Mouse (Mus musculus) CD4-positive, CD25-positive, alpha-beta regulatory T cell, adult 2 months (primary cell): ENCODE results near the gene A430033K04Rik.

Experiments
- DNase-seq: peaks from one replicate; pipeline ENCODE4 v3.0.0-alpha.2; 2012; ENCODE audit warnings: low read depth, low spot score

The A430033K04Rik gene

DNA sequence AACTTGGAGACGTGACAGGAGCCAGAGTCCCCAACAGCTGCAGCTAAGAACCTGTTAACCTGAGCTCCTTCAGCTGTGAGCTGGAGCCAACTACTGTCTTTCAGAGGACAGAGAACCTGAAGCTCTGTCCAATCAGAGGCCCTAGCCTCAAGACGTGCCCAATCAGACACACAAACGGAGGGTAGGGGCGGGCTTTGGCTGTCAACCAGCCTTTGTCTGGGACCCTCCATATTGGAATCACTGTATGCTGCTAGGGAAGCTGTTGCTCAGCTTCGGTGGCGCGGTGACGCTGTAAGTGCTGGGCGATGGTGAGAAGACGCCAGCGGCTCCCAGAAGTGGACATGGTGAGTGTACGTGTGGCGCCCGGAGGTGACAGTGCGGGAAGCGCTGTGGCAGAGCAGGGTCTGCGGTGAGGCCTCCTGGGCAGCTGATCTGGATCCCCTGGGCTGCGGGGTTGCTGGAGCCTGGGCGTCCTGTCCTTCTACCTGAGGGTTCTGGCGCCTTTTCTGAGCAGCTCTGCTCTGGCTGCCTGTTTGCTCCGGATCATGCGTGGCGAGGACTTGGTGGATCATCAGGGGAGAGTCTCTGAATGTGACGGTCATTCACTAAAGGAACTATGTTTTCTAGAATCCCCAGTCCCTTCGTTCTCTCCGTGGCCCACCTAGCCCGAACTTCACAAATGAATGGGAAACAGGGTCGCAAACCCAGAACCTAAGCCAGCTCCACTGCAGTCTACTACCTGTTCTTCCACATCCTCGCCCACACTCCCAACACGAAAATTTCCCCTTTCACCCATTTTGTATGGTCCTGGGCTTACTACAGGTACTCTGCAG is at the start of gene A430033K04Rik:
A430033K04Rik (plus strand) TSS at position 215 of the 833 bp plus-strand sequence.
- DNase-seq: peak; percentile 95

DNA sequence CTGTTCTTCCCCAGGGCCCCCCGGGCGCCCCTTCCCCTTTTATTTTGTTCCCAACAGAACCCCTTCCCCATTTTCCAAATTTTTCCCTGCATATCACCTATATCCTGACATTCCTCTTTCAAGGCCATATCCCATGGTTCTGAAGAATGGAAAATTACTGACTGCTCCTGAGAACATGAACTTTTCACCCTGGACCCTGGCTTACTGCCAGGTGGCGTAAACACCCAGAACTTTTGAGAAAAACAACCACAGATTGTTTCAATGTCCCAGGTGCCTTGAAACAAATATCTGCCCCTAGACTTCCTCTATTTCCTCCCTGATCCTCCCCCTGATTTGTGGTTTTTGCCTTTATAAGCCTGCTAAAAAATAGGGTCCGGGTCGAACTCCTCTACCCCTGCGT is 35.3 kb upstream of the A430033K04Rik start:
- no peak for DNase-seq

DNA sequence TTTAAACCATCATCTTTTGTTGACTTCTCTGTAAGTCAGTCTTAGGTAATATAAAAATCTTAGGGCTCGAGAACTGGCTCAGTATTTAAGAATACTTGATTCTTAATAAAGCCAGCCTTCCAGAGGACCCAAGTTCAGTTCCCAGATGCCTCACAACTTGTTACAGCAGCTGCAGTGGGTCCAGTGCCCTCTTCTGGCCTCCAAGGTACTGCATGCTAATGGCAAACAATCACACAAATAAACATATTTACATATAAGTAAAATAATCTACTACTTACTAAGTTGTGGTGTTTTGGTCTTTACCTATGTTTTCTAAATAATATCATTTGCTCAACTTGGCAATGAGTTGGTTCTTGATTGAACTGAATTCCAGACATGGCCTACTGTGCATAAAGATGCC is 4.3 kb upstream of the A430033K04Rik start:
- peak; percentile 62 for DNase-seq

DNA sequence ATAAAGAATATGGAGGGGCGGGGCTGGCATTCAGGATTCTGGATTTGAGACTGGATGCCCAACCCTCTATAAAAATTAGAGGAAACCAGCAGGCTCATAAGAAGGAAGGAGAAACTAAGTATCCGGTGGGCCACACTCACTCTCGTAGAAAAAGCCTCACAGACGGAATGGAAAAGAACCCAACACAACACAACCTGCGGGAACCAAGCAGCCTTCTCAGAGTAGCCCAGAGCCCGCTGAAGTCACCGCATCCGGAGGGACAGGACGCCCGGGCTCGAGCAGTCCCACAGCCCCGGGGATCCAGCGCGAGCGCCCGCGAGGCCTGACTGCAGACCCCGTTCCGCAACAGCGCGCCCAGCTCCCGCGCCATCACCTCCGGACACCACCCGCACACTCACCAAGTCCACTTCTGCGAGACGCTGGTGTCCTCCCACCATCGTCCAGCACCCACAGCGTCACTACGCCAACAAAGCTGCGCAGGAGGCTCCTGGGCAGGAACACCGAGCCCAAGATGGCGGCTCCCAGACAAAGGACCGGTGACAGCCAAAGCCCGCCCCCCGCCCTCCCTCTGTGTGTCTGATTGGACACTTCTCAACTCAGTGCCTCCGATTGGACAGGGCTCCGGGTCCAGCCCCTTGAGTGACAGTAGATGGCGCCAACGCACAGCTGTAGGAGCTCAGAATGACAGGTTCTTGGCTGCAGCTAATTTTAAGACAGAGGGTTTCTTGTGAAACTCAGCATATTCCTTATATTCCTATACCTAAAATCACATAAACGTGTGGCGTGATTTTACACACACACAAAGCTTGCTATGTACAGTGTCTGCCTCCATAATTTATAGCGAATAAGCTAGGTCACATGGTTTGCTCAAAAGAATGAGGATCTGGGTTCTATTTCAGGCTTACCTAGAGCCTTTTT is 3.2 kb upstream of the A430033K04Rik start, which contains the start of gene Zfp68:
Zfp68 (minus strand) TSS at position 551 of the 918 bp plus-strand sequence.
- DNase-seq: peak; percentile 98

DNA sequence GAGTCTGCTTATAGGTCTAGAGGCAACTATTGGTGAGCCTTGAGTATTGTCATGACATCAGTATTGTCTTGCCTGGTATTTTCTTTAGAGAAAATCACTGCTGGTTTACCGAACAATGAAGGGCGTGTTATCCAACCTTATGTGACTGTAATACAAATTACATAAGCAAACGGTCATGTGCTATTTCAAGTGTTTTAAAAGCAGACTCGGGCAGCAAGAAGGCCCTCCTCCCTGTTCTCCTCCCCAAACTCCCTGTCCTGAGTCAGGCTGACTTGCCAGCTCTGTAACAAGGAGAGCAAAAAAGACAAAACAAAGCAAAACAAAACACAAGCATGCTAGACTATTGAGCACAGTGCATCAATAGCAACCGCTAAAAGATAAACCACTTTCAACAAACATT is 1.8 kb upstream of the A430033K04Rik start:
- DNase-seq: no peak

DNA sequence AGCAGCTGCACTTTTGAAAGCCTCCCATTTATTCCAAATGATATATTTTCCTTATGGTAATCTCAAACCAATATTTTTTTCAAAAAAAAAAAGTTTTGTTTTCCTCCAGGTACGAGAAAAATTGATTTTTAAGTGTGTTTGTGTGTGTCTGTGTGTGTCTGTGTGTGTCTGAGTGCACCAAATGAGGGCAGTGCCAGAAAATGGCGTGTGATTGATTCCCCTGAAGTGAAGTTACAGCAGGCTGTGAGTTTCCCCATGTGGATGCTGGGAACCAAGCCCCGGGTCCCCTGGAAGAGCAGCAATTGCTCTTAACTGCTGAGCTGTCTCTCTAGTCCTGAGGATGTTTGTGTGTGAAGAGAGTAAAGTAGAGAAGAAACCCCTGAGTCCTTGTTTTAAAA is 818 bp downstream of the A430033K04Rik start:
- DNase-seq: no peak

DNA sequence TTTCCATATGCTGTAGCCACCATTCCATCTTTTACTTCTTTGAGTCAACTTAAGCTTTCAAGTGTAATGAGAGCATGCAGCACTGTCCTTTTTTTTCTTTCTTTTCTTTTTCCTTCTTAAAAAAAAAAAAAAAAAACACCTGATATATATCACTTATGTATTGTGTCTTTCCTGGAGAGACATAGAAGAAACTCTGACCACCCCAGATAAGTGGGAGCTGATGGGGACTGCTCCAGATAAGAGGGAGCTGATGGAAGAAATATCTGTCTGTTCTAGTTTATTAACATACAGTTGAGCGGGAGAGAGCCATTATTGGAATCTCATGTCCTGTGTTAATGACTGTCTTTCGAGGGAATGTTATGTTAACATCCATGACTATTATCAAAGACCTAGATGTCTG is 13.8 kb downstream of the A430033K04Rik start:
- no peak for DNase-seq

DNA sequence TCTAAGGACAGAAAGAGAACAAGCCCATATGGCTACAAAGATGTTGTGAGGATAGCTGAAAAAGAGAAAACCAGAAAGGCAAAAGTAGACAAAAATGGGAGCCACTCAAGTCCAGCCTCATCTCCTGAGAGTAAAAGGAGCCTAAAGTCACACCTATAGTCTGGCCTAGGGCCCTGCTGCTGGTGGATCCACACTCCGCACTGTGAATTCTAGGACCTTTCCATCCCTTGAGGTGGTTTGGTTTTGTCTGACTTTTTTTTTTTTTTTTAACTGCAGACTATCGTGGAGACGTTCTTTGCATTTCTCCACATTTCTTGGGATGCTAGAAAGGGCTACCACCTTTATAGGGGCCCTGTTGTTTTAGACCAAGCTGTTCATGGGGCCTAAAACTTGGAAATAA is 18.4 kb downstream of the A430033K04Rik start:
- no peak for DNase-seq

DNA sequence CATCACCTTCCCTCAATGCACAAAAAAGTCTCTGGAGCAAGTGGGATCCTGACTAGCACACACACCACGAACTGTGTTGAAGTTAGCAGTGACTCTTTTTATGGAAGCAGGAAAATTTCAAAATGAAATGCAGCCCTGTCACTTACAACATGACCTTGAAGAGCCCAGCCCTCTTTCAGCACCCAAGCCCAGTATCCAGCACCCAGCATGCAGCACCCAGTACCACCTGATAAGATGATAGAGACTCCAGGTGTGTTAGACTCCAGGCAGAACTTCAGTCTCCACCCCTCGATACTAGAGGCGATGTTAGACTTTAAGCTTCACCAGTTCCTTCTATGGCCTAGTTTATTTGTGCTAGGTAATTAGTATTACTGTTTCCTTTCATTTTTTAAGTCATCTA is 19.1 kb downstream of the A430033K04Rik start:
- no peak for DNase-seq

DNA sequence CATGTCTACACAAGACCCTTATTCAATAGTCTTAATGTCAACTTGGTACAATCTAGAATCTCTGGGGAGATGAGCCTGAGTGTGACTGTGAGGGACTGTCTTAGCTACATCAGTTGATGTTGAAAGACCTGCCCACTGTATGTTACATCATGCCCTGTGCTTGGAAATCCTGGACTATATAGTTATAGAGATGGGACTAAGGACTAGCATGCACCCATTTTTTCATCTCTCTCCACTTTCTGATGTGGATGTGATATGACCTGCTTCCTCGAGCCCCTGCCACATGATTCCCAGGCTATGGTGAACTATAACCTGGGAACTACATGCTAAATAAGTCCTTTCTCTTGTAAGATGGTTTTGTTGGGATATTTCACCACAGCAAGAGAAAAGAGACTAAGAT is 30.3 kb downstream of the A430033K04Rik start:
- DNase-seq: no peak

DNA sequence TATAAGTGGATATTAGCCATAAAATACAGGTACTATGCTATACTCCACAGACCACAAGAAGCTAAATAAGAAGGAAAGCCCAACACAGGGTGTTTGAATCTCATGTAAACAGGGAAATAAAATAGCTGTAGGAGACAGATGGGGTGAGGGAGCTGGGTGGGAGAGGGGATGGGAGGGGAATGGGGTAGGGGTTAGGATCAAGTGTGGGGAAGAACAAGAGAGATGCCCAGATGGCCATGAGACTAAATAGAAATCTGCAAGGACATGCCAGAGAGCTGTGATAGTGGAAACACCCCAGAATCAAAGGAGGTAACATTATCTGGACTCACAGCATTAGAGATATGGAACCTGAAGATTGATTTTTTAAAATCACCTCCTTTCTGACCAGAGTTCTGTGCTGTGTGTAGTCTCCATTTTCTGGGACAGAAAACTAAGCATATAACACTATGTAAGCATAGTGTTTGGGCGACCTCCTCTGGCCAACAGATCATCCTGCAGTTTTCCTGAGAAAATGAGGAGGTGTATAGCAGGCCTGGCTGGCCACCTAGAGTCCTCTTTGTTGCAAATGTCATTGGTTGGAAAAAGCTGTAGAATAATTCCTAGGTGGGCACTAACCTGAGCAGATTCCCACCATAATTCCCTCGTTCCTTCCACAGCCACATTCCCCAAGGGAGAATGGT is 34.0 kb downstream of the A430033K04Rik start:
- DNase-seq: peak; percentile 71

DNA sequence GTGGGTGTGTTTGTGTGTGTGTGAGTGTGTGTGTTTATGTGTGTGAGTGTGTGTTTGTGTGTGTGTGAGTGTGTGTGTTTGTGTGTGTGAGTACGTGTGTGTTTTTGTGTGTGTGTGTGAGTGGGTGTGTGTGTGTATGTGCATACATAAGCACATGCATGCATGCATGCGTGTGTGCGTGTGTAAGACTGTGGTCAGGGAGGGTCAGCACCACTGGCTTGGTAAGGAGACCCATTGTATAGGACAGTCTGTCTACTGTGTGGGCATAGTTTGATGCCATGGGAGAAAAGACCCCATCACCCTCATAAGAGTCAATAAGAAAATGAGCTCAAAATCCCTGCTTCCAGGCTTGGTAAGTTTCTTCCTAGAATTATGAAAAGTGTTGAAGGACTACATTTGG is 34.7 kb downstream of the A430033K04Rik start:
- DNase-seq: no peak

DNA sequence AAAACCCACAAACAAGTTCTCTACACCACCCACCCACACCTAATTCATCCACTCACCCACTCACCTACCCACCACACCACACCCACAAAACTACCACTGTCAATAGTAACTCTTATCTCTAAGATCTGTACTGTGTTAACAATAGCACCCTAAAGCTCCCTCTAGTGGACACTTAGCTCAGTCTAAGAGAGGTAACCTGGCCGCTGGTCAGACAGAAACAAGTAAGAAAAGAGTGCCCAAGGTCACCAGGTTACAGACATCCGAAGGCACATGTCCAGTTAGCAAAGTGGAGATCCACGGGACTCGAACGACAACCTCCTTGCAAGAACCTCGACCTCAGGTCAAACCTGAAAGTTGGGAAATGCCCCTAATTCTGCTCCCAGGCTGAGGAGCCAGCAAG is 35.2 kb downstream of the A430033K04Rik start:
- peak; percentile 85 for DNase-seq

DNA sequence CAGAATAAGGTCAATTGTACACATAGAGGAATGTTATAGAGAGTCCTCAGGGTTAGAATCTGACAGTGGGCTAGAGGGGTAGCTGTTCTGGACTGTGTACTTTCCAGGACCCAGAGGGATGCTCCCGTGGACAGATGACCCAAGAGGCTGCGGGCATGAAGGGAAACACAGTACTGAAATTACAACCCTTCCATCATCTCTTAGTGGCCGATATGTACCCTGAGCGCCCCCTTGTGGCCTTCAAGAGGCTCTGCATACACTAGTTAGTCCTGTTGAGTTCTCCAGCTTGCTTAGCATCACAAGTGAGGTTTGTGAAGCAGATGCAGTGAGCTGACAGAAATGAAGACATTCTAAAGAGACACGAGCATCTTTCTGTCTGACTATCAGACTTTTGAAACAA is 36.3 kb downstream of the A430033K04Rik start:
- peak; percentile 89 for DNase-seq

DNA sequence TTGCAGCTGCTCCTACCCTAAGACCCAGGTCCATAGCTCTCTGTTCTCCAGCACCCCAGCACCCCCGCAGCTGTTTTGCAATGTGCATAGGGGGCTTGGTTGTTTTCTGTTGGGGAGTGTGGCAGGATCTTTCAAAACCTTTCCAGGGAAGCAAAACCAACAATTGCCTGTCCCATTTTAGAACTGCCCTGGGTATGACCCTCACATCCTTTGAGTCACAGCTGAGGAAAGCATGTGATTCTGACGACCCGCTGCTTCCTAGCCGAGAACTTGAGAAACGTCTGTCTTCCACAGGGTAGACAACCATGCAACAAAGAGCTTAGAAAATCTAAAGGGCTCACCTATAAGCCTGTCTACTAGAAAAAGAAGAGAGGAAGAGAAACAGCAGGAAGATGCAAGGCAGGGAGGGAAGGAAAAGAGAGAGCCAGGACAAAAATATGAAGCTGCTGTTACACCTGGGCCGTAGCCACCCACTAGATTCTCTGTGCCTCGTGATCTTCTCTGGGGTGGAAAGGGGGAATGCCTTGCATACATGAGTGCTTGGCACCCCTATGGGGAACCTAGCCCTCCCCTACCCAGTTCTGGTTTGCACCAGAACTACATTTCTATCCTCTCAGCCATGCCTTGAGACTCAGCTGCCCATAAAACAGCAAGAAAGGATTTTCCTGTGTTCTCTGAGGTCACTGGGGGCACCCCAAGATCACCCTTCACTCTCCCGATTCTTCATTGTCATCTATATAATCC is 60.5 kb downstream of the A430033K04Rik start:
- DNase-seq: no peak

DNA sequence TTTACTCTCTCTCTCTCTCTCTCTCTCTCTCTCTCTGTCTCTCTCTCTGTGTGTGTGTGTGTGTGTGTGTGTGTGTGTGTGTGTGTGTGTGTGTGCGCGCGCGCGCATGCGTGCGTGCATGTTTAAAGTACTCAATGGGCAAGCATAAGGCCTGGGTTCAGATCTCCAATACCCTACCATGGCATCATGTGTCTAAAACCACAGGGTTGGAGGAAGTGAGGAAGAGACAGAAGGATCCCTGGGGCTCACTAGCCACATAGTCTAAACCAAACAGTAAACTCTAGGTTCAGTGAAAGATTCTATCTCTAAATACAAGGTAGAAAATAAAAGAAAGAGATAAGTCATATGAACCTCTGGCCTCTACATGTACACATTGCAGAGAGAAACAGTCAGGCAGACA is 61.2 kb downstream of the A430033K04Rik start:
- DNase-seq: no peak

DNA sequence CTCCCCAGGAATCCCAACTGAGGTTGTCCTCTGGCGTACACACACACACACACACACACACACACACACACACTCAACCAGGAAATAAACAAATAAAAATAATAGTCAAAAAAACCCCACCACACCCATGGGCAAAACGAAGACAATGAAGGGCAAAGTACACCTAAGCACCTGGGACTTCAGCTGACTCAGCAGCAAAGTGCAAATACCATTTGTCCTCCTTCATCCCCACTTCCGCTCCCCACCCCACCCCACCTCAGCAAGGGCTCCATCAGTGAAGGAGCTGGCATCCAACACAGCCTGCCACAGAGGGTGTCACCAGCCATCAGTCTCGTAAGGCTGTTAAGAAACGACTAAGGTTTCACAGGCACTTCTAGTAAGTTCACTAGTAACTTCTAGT is 64.8 kb downstream of the A430033K04Rik start:
- no peak for DNase-seq

DNA sequence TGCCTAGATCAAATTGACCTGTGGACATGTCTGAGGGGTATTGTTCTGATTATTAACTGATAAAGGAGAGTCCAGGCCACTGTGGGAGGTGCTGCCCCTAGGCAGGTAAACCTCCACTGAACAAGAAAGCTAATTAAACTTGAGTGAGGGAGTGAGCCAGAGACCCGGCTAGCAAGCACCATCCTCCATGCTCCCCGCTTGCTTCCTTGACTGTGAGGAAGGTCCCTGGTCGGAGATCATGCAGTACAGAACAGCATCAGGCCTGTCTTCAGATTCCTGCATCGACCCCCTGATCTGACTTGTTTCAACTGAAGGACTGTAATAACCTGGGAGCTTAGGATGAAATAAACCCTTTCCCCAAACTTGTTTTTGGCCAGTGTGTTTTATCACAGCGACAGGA is 66.6 kb downstream of the A430033K04Rik start:
- no peak for DNase-seq

DNA sequence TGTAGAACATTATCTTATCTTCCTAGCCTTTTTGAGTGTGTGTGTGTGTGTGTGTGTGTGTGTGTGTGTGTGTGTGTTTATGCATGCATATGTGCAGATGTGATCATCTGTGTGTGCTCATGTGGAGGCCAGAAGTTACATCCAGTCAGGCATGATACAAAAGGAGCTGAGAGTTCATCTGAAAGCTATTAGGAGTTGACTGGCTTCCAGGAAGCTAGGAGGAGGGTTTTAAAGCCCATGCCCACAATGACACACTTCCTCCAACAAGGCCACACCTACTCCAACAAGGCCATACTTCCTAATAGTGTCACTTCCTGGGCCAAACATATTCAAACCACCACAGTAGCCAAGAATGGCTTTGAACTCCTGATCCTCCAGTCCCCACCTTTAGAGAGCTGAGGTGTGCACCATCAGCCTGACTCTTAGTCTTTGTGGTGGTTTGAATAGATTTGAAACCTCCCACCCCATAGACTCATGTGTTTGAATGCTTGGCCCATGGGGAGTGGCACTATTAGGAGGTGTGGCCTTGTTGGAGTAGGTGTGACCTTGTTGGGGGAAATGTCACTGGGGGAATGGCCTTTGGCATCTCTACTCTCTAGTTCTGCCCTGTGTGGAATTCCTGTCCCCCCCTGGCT is 70.4 kb downstream of the A430033K04Rik start:
- DNase-seq: no peak

DNA sequence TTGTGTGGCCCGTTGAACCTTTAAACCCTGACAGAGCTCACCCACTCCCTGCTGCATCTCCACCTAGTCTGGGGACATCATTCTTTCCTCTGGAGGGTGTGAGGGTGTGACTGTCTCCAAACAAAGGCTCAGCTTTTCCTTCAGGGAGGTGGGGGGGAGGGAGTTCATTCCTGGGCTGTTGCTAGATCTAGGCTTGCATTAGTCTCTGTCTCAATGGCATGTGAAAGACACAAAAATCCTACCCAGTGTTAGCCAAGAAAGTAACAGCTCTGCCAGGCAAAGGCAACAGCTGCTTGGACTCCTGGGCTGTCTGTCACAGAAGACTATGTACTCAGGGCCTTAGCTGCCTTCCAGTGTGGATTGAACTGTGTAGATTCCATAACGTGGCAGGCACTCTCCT is 71.4 kb downstream of the A430033K04Rik start:
- DNase-seq: no peak
